Mouse (Mus musculus) spleen, adult 2 months (tissue): ENCODE measurements at regions not wholly inside any gene's neighbourhood (a gene's known extent, or its start where the extent isn't known, plus 50 kb on each side); places are given as distances from the start of the nearest gene placed in this dataset.

Source experiments
- CTCF ChIP-seq: fragments of 200-500 bp; IDR thresholded peaks from 2 replicates; pipeline ENCODE4 v1.5.1; 2011; ENCODE audit warnings: mild to moderate bottlenecking, inconsistent platforms; ENCODE audit not compliant: insufficient read depth, insufficient read length, insufficient replicate concordance; ENCODE audit errors: extremely low read depth
- POLR2A ChIP-seq: fragments of 200-500 bp; IDR thresholded peaks from 2 replicates; pipeline ENCODE4 v1.6.1; 2011; ENCODE audit warnings: low read depth, low read length, inconsistent platforms

GRCm38 (mm10) chr3:99791316-99791715, 93.9 kb upstream of the Spag17 start:
- TF ChIP-seq CTCF (no peak), POLR2A (no peak)
